Mouse (Mus musculus): Measurements from ENCODE around the gene Lypd1. TPM values are rescaled to one million over a fixed set of nuclear protein-coding genes. Genes with fewer than 3 reads are reported as not detected.

Gene Lypd1
- 0.13 and 0.29 TPM in 2 replicates for polyA plus RNA-seq (2012; rRNA removed)

DNA sequence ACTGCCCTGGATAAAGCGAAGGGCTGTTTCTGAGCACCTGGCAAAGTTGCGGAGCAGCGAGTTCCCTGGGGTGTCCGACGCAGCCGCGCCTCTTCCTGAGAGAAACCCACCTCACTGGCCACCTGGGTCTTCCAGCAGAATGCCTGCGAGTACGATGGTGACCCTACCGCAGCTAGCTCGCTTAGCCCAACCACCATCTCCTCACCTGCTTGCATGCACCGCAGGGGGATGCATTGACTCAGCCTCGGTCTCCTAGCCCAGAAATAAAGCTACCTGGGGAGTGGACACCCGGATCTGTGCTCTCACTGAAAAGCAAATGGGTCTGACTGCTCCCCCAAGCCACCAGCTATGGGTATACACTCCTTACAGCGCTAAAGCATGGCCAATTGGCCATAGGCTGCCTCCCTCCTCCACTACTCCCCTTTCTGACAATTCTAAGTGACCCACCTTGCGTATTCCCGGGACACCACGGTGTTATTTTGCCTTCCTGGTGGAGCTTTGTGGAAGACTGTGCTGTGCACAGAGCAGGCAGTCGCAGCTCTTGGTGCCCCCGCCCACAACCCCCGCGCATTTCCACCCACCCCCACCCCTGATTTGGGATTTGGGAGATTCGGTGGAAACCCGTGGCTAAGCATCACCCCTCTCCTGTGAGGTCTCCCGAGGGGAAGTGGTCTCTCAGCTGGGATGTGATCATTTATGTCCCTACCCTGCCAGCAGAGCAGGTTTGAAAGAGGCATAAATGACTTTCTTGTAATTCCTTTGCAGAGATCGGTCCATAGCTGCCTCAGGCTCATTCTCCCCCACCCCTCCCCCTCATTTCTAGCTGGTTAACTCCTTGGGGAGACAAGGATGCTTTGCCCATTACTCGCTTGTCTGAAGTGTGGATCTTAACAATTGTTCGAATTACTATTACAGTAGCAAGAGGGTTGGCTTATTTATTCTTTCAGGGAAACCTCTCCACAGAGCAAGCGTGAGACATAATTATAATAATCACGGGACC lies at the start of gene Lypd1:
Gene Lypd1, minus strand, starts transcription at position 501 of the 1,000 bp plus-strand sequence.

Other genes starting within 250 kb of the Lypd1 start
- 9.7 and 9.9 TPM in 2 replicates for gene Gpr39, start 236.1 kb downstream of the Lypd1 start, polyA plus RNA-seq (2012; rRNA removed)